Mouse (Mus musculus): ENCODE results near the gene Thada.

Thada gene

GRCm38 (mm10) chr17:84478276-84478675 is 12.3 kb upstream of the Thada start:
- DNase-seq (ENCODE audit: extremely low read depth, insufficient read length, low spot score): no peak

GRCm38 (mm10) chr17:84477176-84477575 is 11.2 kb upstream of the Thada start:
- no peak for DNase-seq (ENCODE audit: extremely low read depth, insufficient read length, low spot score)

- no peak for DNase-seq (ENCODE audit: extremely low read depth, insufficient read length, low spot score)
Measured at GRCm38 (mm10) chr17:84474312-84474711, 8.3 kb upstream of the Thada start.

GRCm38 (mm10) chr17:84435012-84435411 is 31.0 kb downstream of the Thada start:
- DNase-seq (ENCODE audit: extremely low read depth, insufficient read length, low spot score): no peak

- no peak for DNase-seq (ENCODE audit: extremely low read depth, insufficient read length, low spot score)
Measured at GRCm38 (mm10) chr17:84434233-84434632, 31.8 kb downstream of the Thada start.

GRCm38 (mm10) chr17:84431991-84432390 is 34.0 kb downstream of the Thada start:
- DNase-seq (ENCODE audit: extremely low read depth, insufficient read length, low spot score): no peak

- no peak for DNase-seq (ENCODE audit: extremely low read depth, insufficient read length, low spot score)
Measured at GRCm38 (mm10) chr17:84424258-84424657, 41.7 kb downstream of the Thada start.

GRCm38 (mm10) chr17:84422916-84423315 is 43.1 kb downstream of the Thada start:
- DNase-seq (ENCODE audit: extremely low read depth, insufficient read length, low spot score): no peak

GRCm38 (mm10) chr17:84422001-84422785 is 43.8 kb downstream of the Thada start:
- DNase-seq (ENCODE audit: extremely low read depth, insufficient read length, low spot score): no peak

GRCm38 (mm10) chr17:84421042-84421441 is 45.0 kb downstream of the Thada start:
- DNase-seq (ENCODE audit: extremely low read depth, insufficient read length, low spot score): peak; percentile 9

- no peak for DNase-seq (ENCODE audit: extremely low read depth, insufficient read length, low spot score)
Measured at GRCm38 (mm10) chr17:84420276-84420639, 45.7 kb downstream of the Thada start.

- no peak for DNase-seq (ENCODE audit: extremely low read depth, insufficient read length, low spot score)
Measured at GRCm38 (mm10) chr17:84419326-84420275, 46.4 kb downstream of the Thada start.

- DNase-seq (ENCODE audit: extremely low read depth, insufficient read length, low spot score): no peak
Measured at GRCm38 (mm10) chr17:84415936-84416335, 50.1 kb downstream of the Thada start.

- DNase-seq (ENCODE audit: extremely low read depth, insufficient read length, low spot score): no peak
Measured at GRCm38 (mm10) chr17:84408731-84409130, 57.3 kb downstream of the Thada start.

- DNase-seq (ENCODE audit: extremely low read depth, insufficient read length, low spot score): no peak
Measured at GRCm38 (mm10) chr17:84405616-84406015, 60.4 kb downstream of the Thada start.

GRCm38 (mm10) chr17:84401796-84402195 is 64.2 kb downstream of the Thada start:
- no peak for DNase-seq (ENCODE audit: extremely low read depth, insufficient read length, low spot score)

GRCm38 (mm10) chr17:84399431-84399830 is 66.6 kb downstream of the Thada start:
- no peak for DNase-seq (ENCODE audit: extremely low read depth, insufficient read length, low spot score)

GRCm38 (mm10) chr17:84390026-84390425 is 76.0 kb downstream of the Thada start:
- peak; percentile 39 for DNase-seq (ENCODE audit: extremely low read depth, insufficient read length, low spot score)

- no peak for DNase-seq (ENCODE audit: extremely low read depth, insufficient read length, low spot score)
Measured at GRCm38 (mm10) chr17:84386176-84386575, 79.8 kb downstream of the Thada start.

GRCm38 (mm10) chr17:84385696-84386095 is 80.3 kb downstream of the Thada start:
- DNase-seq (ENCODE audit: extremely low read depth, insufficient read length, low spot score): no peak

GRCm38 (mm10) chr17:84384661-84385060 is 81.3 kb downstream of the Thada start:
- no peak for DNase-seq (ENCODE audit: extremely low read depth, insufficient read length, low spot score)

GRCm38 (mm10) chr17:84380340-84380739 is 85.7 kb downstream of the Thada start:
- no peak for DNase-seq (ENCODE audit: extremely low read depth, insufficient read length, low spot score)

Measured in 3134 (cell line).